Mouse (Mus musculus) liver, embryonic 12.5 days (tissue): ENCODE results near the gene Arid5b. TPM values are rescaled to one million over a fixed set of nuclear protein-coding genes. Genes with fewer than 3 reads are reported as not detected.
A peak's percentile ranks its signal among the peaks of the same experiment; 100 is the strongest.

Experiments used
- ATAC-seq: fragments of 200-750 bp; cut with Nextera tagmentation; 2 replicates; pipeline ENCODE4 v1.8.0; 2017; ENCODE audit warnings: moderate number of reproducible peaks, mild to moderate bottlenecking, moderate library complexity
- H3K27ac ChIP-seq: fragments of 300-500 bp; sonication (generic); 2 replicates; pipeline ENCODE4 v1.5.1; 2016; ENCODE audit warnings: mild to moderate bottlenecking
- H3K27me3 ChIP-seq: fragments of 300-500 bp; sonication (generic); replicated peaks from 2 replicates; pipeline ENCODE4 v1.6.1; 2016; ENCODE audit warnings: mild to moderate bottlenecking, moderate library complexity
- H3K36me3 ChIP-seq: fragments of 300-500 bp; sonication (generic); 2 replicates; pipeline ENCODE4 v1.6.1; 2016; ENCODE audit warnings: mild to moderate bottlenecking, moderate library complexity
- H3K4me1 ChIP-seq: fragments of 300-500 bp; sonication (generic); 2 replicates; pipeline ENCODE4 v1.6.1; 2016
- H3K4me2 ChIP-seq: fragments of 300-500 bp; sonication (generic); 2 replicates; pipeline ENCODE4 v1.6.1; 2016; ENCODE audit warnings: mild to moderate bottlenecking, moderate library complexity
- H3K4me3 ChIP-seq: fragments of 300-500 bp; sonication (generic); 2 replicates; pipeline ENCODE4 v1.5.1; 2016; ENCODE audit warnings: mild to moderate bottlenecking, moderate library complexity
- H3K9ac ChIP-seq: fragments of 300-500 bp; sonication (generic); 2 replicates; pipeline ENCODE4 v1.6.1; 2016; ENCODE audit warnings: mild to moderate bottlenecking, moderate library complexity
- H3K9me3 ChIP-seq: fragments of 300-500 bp; sonication (generic); replicated peaks from 2 replicates; pipeline ENCODE4 v1.6.1; 2016; ENCODE audit warnings: mild to moderate bottlenecking, moderate library complexity
- WGBS: fragments of 180-500 bp; shearing (Covaris S2); methylation state at CpG from one replicate; pipeline ENCODE4 v1.1.7; 2016; ENCODE audit not compliant: insufficient replicate concordance; 5-methylcytosine and 5-hydroxymethylcytosine counted together
- polyA plus RNA-seq: library from polyadenylated mRNA; unstranded; fragments of >200 nt; fragmentation: Nextera tagmentation; extraction: Ambion mirVana; gene quantifications from 2 replicates; pipeline ENCODE4 v1.2.1, GENCODE M21; 2016

Gene Arid5b
- polyA plus RNA-seq, 1 experiment from 2014 or later: 7.2 TPM

- peaks cover 26% of the 10 kb centered on the region for H3K4me1 ChIP-seq
- H3K4me3 ChIP-seq: no peak overlapping the region
- H3K9me3 ChIP-seq: no peaks in the 10 kb centered on the region
- H3K9ac ChIP-seq: no peak overlapping the region
- H3K27ac ChIP-seq: no peak overlapping the region
- 0 out of 2 replicates have a peak, but pooled peaks cover 6% of the 10 kb centered on the region for H3K36me3 ChIP-seq
- WGBS: 29% methylated on average over 2 of the region's 2 CpGs
- H3K4me2 ChIP-seq: no peak overlapping the region
- H3K27me3 ChIP-seq: no peaks in the 10 kb centered on the region
- ATAC-seq: no peak
These were observed 151.4 kb downstream of the Arid5b start for GRCm38 (mm10) chr10:68127104-68127503.

GRCm38 (mm10) chr10:68126551-68126950 is 152.0 kb downstream of the Arid5b start:
- Histone ChIP-seq H3K27me3 (no peaks in the 10 kb centered on the region), H3K36me3 (0 out of 2 replicates have a peak, but pooled peaks cover 8% of the 10 kb centered on the region), H3K4me2 (no peak overlapping the region), H3K27ac (no peak overlapping the region), H3K9ac (no peak overlapping the region), H3K4me3 (no peak overlapping the region), H3K4me1 (peaks cover 26% of the 10 kb centered on the region), H3K9me3 (no peaks in the 10 kb centered on the region)
- 69% methylated on average over 2 of the region's 2 CpGs for WGBS
- no peak for ATAC-seq

- H3K27me3 ChIP-seq: no peaks in the 10 kb centered on the region
- H3K4me1 ChIP-seq: peaks cover 26% of the 10 kb centered on the region
- ATAC-seq: no peak
- no peak overlapping the region for H3K27ac ChIP-seq
- WGBS: 70% methylated on average over 8 of the region's 8 CpGs
- 0 out of 2 replicates have a peak, but pooled peaks cover 8% of the 10 kb centered on the region for H3K36me3 ChIP-seq
- H3K9me3 ChIP-seq: no peaks in the 10 kb centered on the region
- H3K9ac ChIP-seq: no peak overlapping the region
- no peak overlapping the region for H3K4me2 ChIP-seq
- H3K4me3 ChIP-seq: no peak overlapping the region
These were observed 152.5 kb downstream of the Arid5b start for GRCm38 (mm10) chr10:68125919-68126550.

- Histone ChIP-seq H3K27ac (no peak overlapping the region), H3K9me3 (no peaks in the 10 kb centered on the region), H3K27me3 (no peaks in the 10 kb centered on the region), H3K36me3 (0 out of 2 replicates have a peak, but pooled peaks cover 6% of the 10 kb centered on the region), H3K4me3 (no peak overlapping the region), H3K9ac (no peak overlapping the region), H3K4me2 (no peak overlapping the region), H3K4me1 (peaks cover 26% of the 10 kb centered on the region)
- ATAC-seq: no peak
- WGBS: 43% methylated on average over 2 of the region's 2 CpGs
These were observed 153.6 kb downstream of the Arid5b start for GRCm38 (mm10) chr10:68124985-68125384.

- Histone ChIP-seq H3K4me2 (no peak overlapping the region), H3K27me3 (no peaks in the 10 kb centered on the region), H3K9me3 (no peaks in the 10 kb centered on the region), H3K27ac (no peak overlapping the region), H3K36me3 (0 out of 2 replicates have a peak, but pooled peaks cover 6% of the 10 kb centered on the region), H3K9ac (no peak overlapping the region), H3K4me1 (peaks cover 27% of the 10 kb centered on the region), H3K4me3 (no peak overlapping the region)
- WGBS: 59% methylated on average over 4 of the region's 4 CpGs
- no peak for ATAC-seq
These were observed 155.1 kb downstream of the Arid5b start for GRCm38 (mm10) chr10:68123446-68123845.

- Histone ChIP-seq H3K4me1 (peaks cover 16% of the 10 kb centered on the region), H3K9me3 (no peaks in the 10 kb centered on the region), H3K36me3 (peaks cover 13% of the 10 kb centered on the region), H3K4me2 (no peak overlapping the region), H3K4me3 (no peak overlapping the region), H3K27me3 (no peaks in the 10 kb centered on the region), H3K27ac (no peak overlapping the region), H3K9ac (no peak overlapping the region)
- 74% methylated on average over 4 of the region's 4 CpGs for WGBS
- ATAC-seq: no peak
These were observed 156.6 kb downstream of the Arid5b start for GRCm38 (mm10) chr10:68121960-68122359.

GRCm38 (mm10) chr10:68121251-68121650 is 157.3 kb downstream of the Arid5b start:
- H3K9me3 ChIP-seq: no peaks in the 10 kb centered on the region
- no peak for ATAC-seq
- no peak overlapping the region for H3K9ac ChIP-seq
- WGBS: 63% methylated on average over 2 of the region's 2 CpGs
- H3K4me2 ChIP-seq: no peak overlapping the region
- peaks cover 13% of the 10 kb centered on the region for H3K36me3 ChIP-seq
- H3K27ac ChIP-seq: no peak overlapping the region
- H3K4me3 ChIP-seq: no peak overlapping the region
- H3K27me3 ChIP-seq: no peaks in the 10 kb centered on the region
- H3K4me1 ChIP-seq: peaks cover 12% of the 10 kb centered on the region

- no peak for ATAC-seq
- Histone ChIP-seq H3K27ac (no peak overlapping the region), H3K4me1 (peaks cover 6% of the 10 kb centered on the region; the same call in 1 of the 2 replicates), H3K27me3 (no peaks in the 10 kb centered on the region), H3K4me3 (no peak overlapping the region), H3K4me2 (no peak overlapping the region), H3K36me3 (peaks cover 13% of the 10 kb centered on the region), H3K9me3 (no peaks in the 10 kb centered on the region), H3K9ac (no peak overlapping the region)
- WGBS: 40% methylated on average over 4 of the region's 4 CpGs
These were observed 158.5 kb downstream of the Arid5b start for GRCm38 (mm10) chr10:68120011-68120410.

- no peak overlapping the region for H3K4me3 ChIP-seq
- H3K36me3 ChIP-seq: peaks cover 13% of the 10 kb centered on the region
- no peaks in the 10 kb centered on the region for H3K9me3 ChIP-seq
- no peak overlapping the region for H3K4me2 ChIP-seq
- WGBS: 40% methylated on average over 6 of the region's 6 CpGs
- H3K27me3 ChIP-seq: no peaks in the 10 kb centered on the region
- no peak overlapping the region for H3K27ac ChIP-seq
- peak; percentile 51 for ATAC-seq
- no peak overlapping the region for H3K9ac ChIP-seq
- H3K4me1 ChIP-seq: peaks cover 6% of the 10 kb centered on the region; the same call in 1 of the 2 replicates
These were observed 159.3 kb downstream of the Arid5b start for GRCm38 (mm10) chr10:68119285-68119684.

GRCm38 (mm10) chr10:68114955-68115354 is 163.6 kb downstream of the Arid5b start:
- no peak for ATAC-seq
- 52% methylated on average over 3 of the region's 3 CpGs for WGBS
- H3K27me3 ChIP-seq: no peaks in the 10 kb centered on the region

GRCm38 (mm10) chr10:68113645-68114044 is 164.9 kb downstream of the Arid5b start:
- no peak overlapping the region for H3K27ac ChIP-seq
- 79% methylated on average over 5 of the region's 5 CpGs for WGBS
- H3K9ac ChIP-seq: no peak overlapping the region
- no peak for ATAC-seq
- no peaks in the 10 kb centered on the region for H3K9me3 ChIP-seq
- H3K27me3 ChIP-seq: no peaks in the 10 kb centered on the region
- peaks cover 9% of the 10 kb centered on the region for H3K36me3 ChIP-seq
- H3K4me1 ChIP-seq: peaks cover 4% of the 10 kb centered on the region; the same call in 1 of the 2 replicates
- H3K4me2 ChIP-seq: no peak overlapping the region
- no peak overlapping the region for H3K4me3 ChIP-seq

More at GRCm38 (mm10) chr10:68114955-68115354, 163.6 kb downstream of the Arid5b start:
- Histone ChIP-seq H3K9ac (no peak overlapping the region), H3K4me3 (no peak overlapping the region), H3K36me3 (peaks cover 7% of the 10 kb centered on the region), H3K4me2 (no peak overlapping the region), H3K9me3 (no peaks in the 10 kb centered on the region), H3K27ac (no peak overlapping the region), H3K4me1 (peaks cover 10% of the 10 kb centered on the region; the same call in 1 of the 2 replicates)

GRCm38 (mm10) chr10:68112983-68113382 is 165.6 kb downstream of the Arid5b start:
- peaks cover 5% of the 10 kb centered on the region for H3K36me3 ChIP-seq
- no peak overlapping the region for H3K27ac ChIP-seq
- peaks cover 4% of the 10 kb centered on the region; the same call in 1 of the 2 replicates for H3K4me1 ChIP-seq
- H3K9me3 ChIP-seq: no peaks in the 10 kb centered on the region
- H3K27me3 ChIP-seq: no peaks in the 10 kb centered on the region
- H3K4me3 ChIP-seq: no peak overlapping the region
- H3K4me2 ChIP-seq: no peak overlapping the region
- no peak for ATAC-seq
- WGBS: 75% methylated on average over 8 of the region's 8 CpGs
- no peak overlapping the region for H3K9ac ChIP-seq
